Mouse (Mus musculus): ENCODE results near the gene Osbp2.

The Osbp2 gene

GRCm38 (mm10) chr11:3823378-3823777 is 40.3 kb downstream of the Osbp2 start:
- ATAC-seq (ENCODE audit: low TSS enrichment), result peak; percentile 92

- ATAC-seq (ENCODE audit: low TSS enrichment), result no peak
These were observed 45.5 kb downstream of the Osbp2 start for GRCm38 (mm10) chr11:3817986-3818758.

- ATAC-seq (ENCODE audit: low TSS enrichment), result no peak
These were observed 47.8 kb downstream of the Osbp2 start for GRCm38 (mm10) chr11:3815951-3816350.

- no peak for ATAC-seq (ENCODE audit: low TSS enrichment)
These were observed 50.4 kb downstream of the Osbp2 start for GRCm38 (mm10) chr11:3813340-3813739.

GRCm38 (mm10) chr11:3808162-3808561 is 55.5 kb downstream of the Osbp2 start:
- ATAC-seq (ENCODE audit: low TSS enrichment), result no peak

GRCm38 (mm10) chr11:3805362-3805761 is 58.3 kb downstream of the Osbp2 start:
- peak; percentile 52; the same call in 1 of the 2 replicates for ATAC-seq (ENCODE audit: low TSS enrichment)

- ATAC-seq (ENCODE audit: low TSS enrichment), result no peak
These were observed 59.1 kb downstream of the Osbp2 start for GRCm38 (mm10) chr11:3804639-3805038.

- ATAC-seq (ENCODE audit: low TSS enrichment), result no peak
These were observed 61.6 kb downstream of the Osbp2 start for GRCm38 (mm10) chr11:3802057-3802456.

GRCm38 (mm10) chr11:3797631-3798215 is 66.0 kb downstream of the Osbp2 start:
- peak; percentile 84 for ATAC-seq (ENCODE audit: low TSS enrichment)

- ATAC-seq (ENCODE audit: low TSS enrichment), result no peak
These were observed 73.0 kb downstream of the Osbp2 start for GRCm38 (mm10) chr11:3790736-3791135.

GRCm38 (mm10) chr11:3789919-3790318 is 73.8 kb downstream of the Osbp2 start:
- no peak for ATAC-seq (ENCODE audit: low TSS enrichment)

- ATAC-seq (ENCODE audit: low TSS enrichment), result peak; percentile 83
These were observed 77.1 kb downstream of the Osbp2 start for GRCm38 (mm10) chr11:3786564-3786963.

GRCm38 (mm10) chr11:3775263-3775644 is 88.4 kb downstream of the Osbp2 start:
- no peak for ATAC-seq (ENCODE audit: low TSS enrichment)

- ATAC-seq (ENCODE audit: low TSS enrichment), result peak; percentile 39
These were observed 89.0 kb downstream of the Osbp2 start for GRCm38 (mm10) chr11:3774463-3775262.

GRCm38 (mm10) chr11:3773782-3774462 is 89.8 kb downstream of the Osbp2 start:
- ATAC-seq (ENCODE audit: low TSS enrichment), result no peak

- no peak for ATAC-seq (ENCODE audit: low TSS enrichment)
These were observed 90.6 kb downstream of the Osbp2 start for GRCm38 (mm10) chr11:3773136-3773535.

GRCm38 (mm10) chr11:3771348-3771747 is 92.4 kb downstream of the Osbp2 start:
- no peak for ATAC-seq (ENCODE audit: low TSS enrichment)

- ATAC-seq (ENCODE audit: low TSS enrichment), result peak; percentile 39
These were observed 95.9 kb downstream of the Osbp2 start for GRCm38 (mm10) chr11:3767830-3768229.

GRCm38 (mm10) chr11:3766964-3767363 is 96.7 kb downstream of the Osbp2 start:
- no peak for ATAC-seq (ENCODE audit: low TSS enrichment)

GRCm38 (mm10) chr11:3764352-3764751 is 99.4 kb downstream of the Osbp2 start:
- ATAC-seq (ENCODE audit: low TSS enrichment), result no peak

GRCm38 (mm10) chr11:3761775-3762501 is 101.8 kb downstream of the Osbp2 start:
- ATAC-seq (ENCODE audit: low TSS enrichment), result peak; percentile 6
